Mouse (Mus musculus) lung, adult 2 months (tissue): ENCODE results near the gene Cdh5. TPM values are rescaled to one million over a fixed set of nuclear protein-coding genes. Genes with fewer than 3 reads are reported as not detected.
"Not testable (repeated sequence)": the region's sequence is repeated elsewhere in the genome, so short reads cannot be mapped to it uniquely, and the experiment has no call there.

Experiments used
- DNase-seq: peaks from one replicate; pipeline ENCODE4 v3.0.0; 2022
- H3K4me1 ChIP-seq: fragments of 200-500 bp; 2 replicates; pipeline ENCODE4 v1.6.1; 2011; ENCODE audit warnings: low read length; ENCODE audit not compliant: control insufficient read depth, insufficient read depth
- H3K4me3 ChIP-seq: fragments of 200-500 bp; replicated peaks from 2 replicates; pipeline ENCODE3; 2011; ENCODE audit warnings: low read depth, mild to moderate bottlenecking, control low read depth, low read length; ENCODE audit errors: extremely low read depth
- CTCF ChIP-seq: fragments of 200-500 bp; IDR thresholded peaks from 2 replicates; pipeline ENCODE4 v1.5.1; 2011; ENCODE audit warnings: mild to moderate bottlenecking, low read length, control low read depth; ENCODE audit not compliant: insufficient read depth
- POLR2A ChIP-seq: fragments of 200-500 bp; IDR thresholded peaks from 2 replicates; pipeline ENCODE4 v1.6.1; 2011; ENCODE audit warnings: low read depth, mild to moderate bottlenecking, control low read depth, low read length, borderline replicate concordance; ENCODE audit errors: extremely low read depth
- WGBS: fragments of 180-500 bp; shearing (Covaris S2); methylation state at CpG from one replicate; pipeline ENCODE4 v1.1.7; 2018; 5-methylcytosine and 5-hydroxymethylcytosine counted together
- polyA plus RNA-seq: library from polyadenylated mRNA; depleted of rRNA; stranded (reverse); fragments of >200 nt; gene quantifications from 2 replicates; pipeline ENCODE4 v1.2.3, GENCODE M21; 2012; rRNA removed

Cdh5 gene
- 515 and 566 TPM in 2 replicates for polyA plus RNA-seq

GRCm38 (mm10) chr8:104101415-104101814 lies at the start of gene Cdh5:
Gene Cdh5, plus strand, starts transcription at chr8:104101625.
- H3K4me3 ChIP-seq: peak within 1 kb of the TSS; percentile 68
- peak; percentile 56 for DNase-seq
- no peak for TF ChIP-seq CTCF
- peak; percentile 96 for TF ChIP-seq POLR2A
- peaks cover 3% of the 10 kb centered on the region; the same call in 1 of the 2 replicates for H3K4me1 ChIP-seq
- 50% methylated on average over 8 of the region's 8 CpGs for WGBS

DNA sequence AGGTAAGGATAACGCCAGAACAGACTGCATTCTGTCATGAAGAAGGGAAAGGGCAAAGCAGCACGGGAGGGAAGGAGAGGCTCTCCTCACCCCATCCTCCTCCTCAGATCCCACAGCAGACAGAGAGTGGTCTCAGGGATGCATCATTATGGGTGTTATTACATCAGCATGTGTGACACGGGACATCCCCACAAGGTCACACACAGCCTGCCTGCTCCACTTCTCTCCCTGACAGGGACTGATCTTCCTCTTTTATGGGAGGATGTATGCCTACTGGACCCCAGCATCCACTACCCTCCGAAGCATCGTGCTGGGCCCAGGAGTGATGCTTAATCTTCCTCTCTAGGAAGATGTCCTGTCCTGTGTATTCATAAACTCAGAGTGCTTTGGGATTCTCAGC lies 41.5 kb upstream of the Cdh5 start:
- no peak for DNase-seq
- Histone ChIP-seq H3K4me3 (no peak overlapping the region), H3K4me1 (no peaks in the 10 kb centered on the region)
- TF ChIP-seq POLR2A (no peak), CTCF (no peak)
- 69% methylated on average over 5 of the region's 5 CpGs for WGBS

DNA sequence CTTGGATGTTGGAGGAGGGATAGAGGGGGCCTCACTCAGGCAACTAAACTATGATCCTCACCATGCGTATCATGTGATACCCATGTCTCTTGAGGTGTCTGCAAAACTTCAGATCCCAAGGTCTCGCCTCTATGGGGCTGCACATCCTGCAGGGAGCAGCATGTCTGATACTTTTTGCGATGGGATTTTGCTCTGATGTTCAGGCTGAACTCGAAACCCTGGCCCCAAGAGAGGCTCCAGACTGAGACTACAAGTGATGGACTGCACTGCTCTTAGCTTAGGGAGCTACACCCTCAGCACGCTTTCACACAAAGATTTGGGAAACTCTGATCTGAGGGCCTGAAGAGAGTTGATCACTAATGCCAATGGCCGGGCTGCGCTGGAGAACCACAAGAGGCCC lies 41.0 kb upstream of the Cdh5 start:
- Histone ChIP-seq H3K4me1 (no peaks in the 10 kb centered on the region), H3K4me3 (no peak overlapping the region)
- DNase-seq: no peak
- TF ChIP-seq POLR2A: no peak
- TF ChIP-seq CTCF: no peak
- 88% methylated on average over 7 of the region's 7 CpGs for WGBS

DNA sequence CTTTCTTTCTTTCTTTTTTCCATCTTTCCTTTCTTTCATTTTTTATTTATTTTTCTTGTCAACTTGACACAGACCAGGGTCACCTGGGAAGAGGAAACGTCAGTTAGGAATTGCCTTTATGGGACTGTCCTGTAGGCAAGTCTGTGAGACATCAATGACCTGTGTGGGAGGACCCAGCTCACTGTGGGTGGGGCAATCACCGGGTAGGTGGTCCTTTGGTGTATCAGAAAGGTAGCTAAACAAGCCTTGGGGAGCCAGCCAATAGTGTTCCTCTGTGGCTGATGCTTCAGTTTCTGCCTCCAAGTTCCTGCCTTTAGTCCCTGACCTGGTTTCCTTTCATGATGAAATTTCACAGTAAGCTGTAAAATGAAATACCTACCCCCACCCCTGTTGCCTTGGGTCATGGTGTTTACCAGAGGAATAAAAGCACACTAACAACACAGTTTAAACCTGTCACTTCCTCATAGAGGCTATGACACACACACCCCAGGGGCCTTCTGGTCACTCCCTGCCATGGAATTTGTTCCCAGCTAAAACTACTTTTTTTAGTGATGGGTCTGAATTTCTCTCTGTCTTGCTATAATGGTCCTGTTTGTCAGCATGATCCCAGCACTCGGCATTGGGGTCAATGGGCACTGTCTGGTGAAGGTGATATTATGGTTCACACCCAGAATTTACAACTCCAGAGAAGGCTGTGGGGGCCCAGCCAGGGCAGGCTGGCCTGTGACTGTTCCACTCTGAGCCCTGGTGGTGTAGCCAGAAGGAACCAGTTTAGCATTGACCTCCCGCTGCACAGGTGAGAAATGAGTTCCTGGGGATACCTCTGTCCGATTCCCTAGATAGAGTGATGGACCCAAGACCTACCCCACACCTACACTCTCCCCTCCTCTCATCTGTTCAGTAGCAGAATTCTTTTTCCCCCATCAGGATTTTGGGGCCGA lies 40.1 kb upstream of the Cdh5 start:
- Histone ChIP-seq H3K4me1 (no peaks in the 10 kb centered on the region), H3K4me3 (no peak overlapping the region)
- TF ChIP-seq CTCF (no peak), POLR2A (no peak)
- 65% methylated on average over 6 of the region's 6 CpGs for WGBS
- DNase-seq: no peak

DNA sequence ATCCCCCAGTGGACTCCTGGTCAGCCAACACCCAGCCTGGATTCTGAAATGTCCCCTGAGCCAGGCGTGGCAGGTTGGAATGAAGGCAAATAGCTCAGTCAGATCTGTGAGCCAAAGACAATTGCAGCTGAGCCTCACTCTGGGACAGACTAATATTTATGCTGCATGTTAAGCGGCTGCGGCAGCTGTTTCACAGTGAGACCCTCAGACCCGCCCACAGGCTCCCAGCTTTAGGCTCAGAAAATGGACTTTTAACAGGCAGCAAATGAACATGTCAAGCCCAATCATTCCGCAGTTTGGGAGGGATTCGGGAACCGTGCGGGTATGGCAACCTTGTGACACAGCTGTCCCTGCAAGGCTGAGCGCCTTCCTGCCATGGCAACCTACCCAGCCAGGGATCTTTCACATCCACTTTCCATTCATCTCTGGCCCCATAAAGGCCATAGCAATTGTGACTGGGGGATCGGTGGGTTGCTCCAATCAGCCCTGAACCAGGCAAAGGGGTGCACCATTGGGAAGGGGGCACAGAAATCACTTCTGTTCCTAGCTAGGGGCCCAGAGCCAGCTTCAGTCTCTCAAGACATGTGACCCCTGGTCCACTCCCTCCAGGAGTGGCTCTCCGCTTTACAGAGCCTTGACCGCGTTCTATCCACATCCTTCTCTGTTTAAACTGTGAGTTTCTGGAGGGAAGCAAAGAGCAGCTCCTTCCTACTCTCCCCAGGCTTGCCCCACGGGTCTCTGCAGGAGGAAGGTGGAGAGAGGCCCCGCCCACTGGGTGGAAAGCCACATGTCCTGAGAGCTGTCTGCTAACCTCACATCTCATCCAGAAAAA lies 39.2 kb upstream of the Cdh5 start:
- Histone ChIP-seq H3K4me1 (no peaks in the 10 kb centered on the region), H3K4me3 (no peak overlapping the region)
- DNase-seq: no peak
- WGBS: 65% methylated on average over 15 of the region's 15 CpGs
- TF ChIP-seq CTCF (no peak), POLR2A (no peak)

GRCm38 (mm10) chr8:104065223-104065622 lies 36.2 kb upstream of the Cdh5 start:
- H3K4me1 ChIP-seq: no peaks in the 10 kb centered on the region
- DNase-seq: no peak
- 73% methylated on average over 7 of the region's 7 CpGs for WGBS
- no peak for TF ChIP-seq POLR2A
- no peak for TF ChIP-seq CTCF
- H3K4me3 ChIP-seq: no peak overlapping the region

DNA sequence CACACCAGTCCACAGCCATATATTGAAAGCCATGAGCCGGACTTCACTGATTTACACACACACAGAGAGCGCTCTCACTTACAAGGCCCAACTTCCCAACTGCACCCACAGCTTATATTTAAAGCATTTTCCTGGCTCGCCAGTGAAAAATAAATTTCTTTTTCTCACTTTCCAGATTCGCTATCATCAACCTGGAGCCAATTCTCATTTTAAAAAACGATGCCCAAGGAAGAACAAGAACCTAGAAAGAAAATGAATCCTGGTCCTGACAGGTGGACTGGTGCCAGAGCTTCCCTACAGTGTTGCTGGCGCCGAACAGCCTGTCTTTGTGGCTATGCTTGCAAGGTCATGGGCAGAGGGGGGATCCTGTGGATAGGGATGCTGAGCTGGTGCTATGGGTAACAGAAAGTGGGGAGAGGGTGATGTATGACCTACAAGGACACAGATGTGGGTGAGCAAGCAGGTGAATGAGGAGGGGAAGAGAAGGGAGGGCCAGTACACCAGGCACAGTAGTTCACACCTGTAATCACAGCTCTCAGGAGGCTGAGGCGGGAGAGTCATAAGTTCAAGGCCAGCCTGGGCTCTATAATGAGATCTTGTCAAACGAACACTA lies 35.4 kb upstream of the Cdh5 start:
- 88% methylated on average over 9 of the region's 9 CpGs for WGBS
- TF ChIP-seq POLR2A: no peak
- TF ChIP-seq CTCF: no peak
- DNase-seq: no peak
- no peaks in the 10 kb centered on the region for H3K4me1 ChIP-seq
- no peak overlapping the region for H3K4me3 ChIP-seq

DNA sequence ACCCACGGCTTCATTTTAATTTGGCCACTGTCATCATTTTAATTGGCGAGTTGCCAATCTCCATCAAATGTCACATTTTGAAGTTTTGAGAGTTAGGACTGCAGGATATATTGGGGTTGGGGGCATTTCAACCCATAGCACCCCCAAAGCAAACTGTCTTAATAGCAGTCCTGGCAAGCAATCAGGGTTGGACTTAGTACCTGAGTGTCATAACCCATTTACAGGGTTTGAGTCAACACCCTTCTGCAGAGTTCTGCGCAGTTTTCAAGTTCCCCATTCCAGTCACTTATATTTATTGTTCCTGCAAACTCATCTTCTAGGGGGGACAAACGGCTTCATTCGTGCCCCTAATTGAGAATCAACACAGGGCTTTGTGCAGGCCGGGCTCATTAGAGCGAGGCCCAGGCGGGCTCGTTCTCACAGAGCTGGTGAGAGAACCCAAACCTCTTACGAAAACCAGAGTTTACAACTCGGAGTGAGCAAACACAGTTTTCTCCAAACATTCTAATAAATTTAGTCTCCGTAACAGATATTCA lies 34.0 kb upstream of the Cdh5 start:
- TF ChIP-seq CTCF (no peak), POLR2A (no peak)
- H3K4me3 ChIP-seq: no peak overlapping the region
- H3K4me1 ChIP-seq: no peaks in the 10 kb centered on the region
- DNase-seq: no peak
- 86% methylated on average over 12 of the region's 12 CpGs for WGBS

- 73% methylated on average over 15 of the region's 15 CpGs for WGBS
- no peak for DNase-seq
- no peak for TF ChIP-seq POLR2A
- no peak for TF ChIP-seq CTCF
- Histone ChIP-seq H3K4me1 (no peaks in the 10 kb centered on the region), H3K4me3 (no peak overlapping the region)
Measured at GRCm38 (mm10) chr8:104068421-104069035, 32.9 kb upstream of the Cdh5 start.

GRCm38 (mm10) chr8:104070201-104070865 lies 31.1 kb upstream of the Cdh5 start:
- 68% methylated on average over 9 of the region's 9 CpGs for WGBS
- not testable (repeated sequence) for H3K4me3 ChIP-seq, H3K4me1 ChIP-seq, DNase-seq
